Mouse (Mus musculus) layer of hippocampus, adult 2 months (tissue): ENCODE measurements around the gene Cd69. TPM values are rescaled to one million over a fixed set of nuclear protein-coding genes. Genes with fewer than 3 reads are reported as not detected.

Source experiments
- DNase-seq, 2 experiments: peaks; one replicate each; pipeline ENCODE4 v3.0.0; 2022; ENCODE audit warnings: low spot score in 2 of 2
- H3K27ac ChIP-seq: fragments of 200-600 bp; 2 replicates; pipeline ENCODE4 v1.8.1; 2022
- H3K4me3 ChIP-seq: fragments of 200-600 bp; 2 replicates; pipeline ENCODE4 v1.8.1; 2022; ENCODE audit warnings: mild to moderate bottlenecking
- CTCF ChIP-seq: fragments of 200-600 bp; conservative IDR thresholded peaks from 2 replicates; pipeline ENCODE4 v1.8.1; 2022; ENCODE audit warnings: antibody characterized with exemption, mild to moderate bottlenecking, moderate library complexity
- long read RNA-seq, 2 experiments: library from polyadenylated mRNA; stranded (forward); transcript quantifications; one replicate each; pipeline ENCODE4 v2.0.0; 2021; ENCODE audit warnings: borderline mapping rate in 2 of 2
- total RNA-seq, 2 experiments: library from RNA; stranded (reverse); gene quantifications; 2 replicates each; pipeline ENCODE4 v1.2.3; 2021

The Cd69 gene
- total RNA-seq, result not detected
- long read RNA-seq, experiment 1, result 0 reads
- long read RNA-seq, experiment 2, result 0 reads

GRCm38 (mm10) chr6:129275220-129275619 lies at the start of gene Cd69:
Cd69 (minus strand) TSS chr6:129275436.
- Histone ChIP-seq H3K27ac (no peak within 1 kb of the TSS), H3K4me3 (no peak within 1 kb of the TSS)
- DNase-seq, result no peak
- no peak for TF ChIP-seq CTCF

DNA sequence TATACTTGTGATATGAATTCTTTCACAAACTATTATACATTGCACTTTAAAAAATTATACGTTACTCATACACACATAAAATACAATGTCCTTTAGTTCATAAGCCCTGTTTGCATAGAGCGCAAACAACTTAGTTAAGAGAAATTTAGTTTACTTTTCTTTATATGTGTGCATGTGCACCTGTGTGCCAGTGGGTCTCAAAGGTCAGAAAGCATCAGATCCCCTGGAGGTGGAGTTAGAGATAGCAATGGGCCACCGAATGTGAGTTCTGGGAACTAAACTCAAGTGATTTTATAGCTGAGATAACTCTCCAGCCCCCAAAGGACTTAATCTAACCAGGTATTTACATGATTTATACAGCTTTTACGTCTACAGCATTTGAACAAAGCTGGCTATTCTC lies 44.1 kb upstream of the Cd69 start:
- no peak for TF ChIP-seq CTCF
- H3K27ac ChIP-seq, result no peak overlapping the region
- no peak for DNase-seq
- H3K4me3 ChIP-seq, result no peak overlapping the region

GRCm38 (mm10) chr6:129318395-129318794 lies 43.2 kb upstream of the Cd69 start:
- TF ChIP-seq CTCF, result no peak
- Histone ChIP-seq H3K4me3 (no peak overlapping the region), H3K27ac (no peak overlapping the region)
- DNase-seq, result no peak

DNA sequence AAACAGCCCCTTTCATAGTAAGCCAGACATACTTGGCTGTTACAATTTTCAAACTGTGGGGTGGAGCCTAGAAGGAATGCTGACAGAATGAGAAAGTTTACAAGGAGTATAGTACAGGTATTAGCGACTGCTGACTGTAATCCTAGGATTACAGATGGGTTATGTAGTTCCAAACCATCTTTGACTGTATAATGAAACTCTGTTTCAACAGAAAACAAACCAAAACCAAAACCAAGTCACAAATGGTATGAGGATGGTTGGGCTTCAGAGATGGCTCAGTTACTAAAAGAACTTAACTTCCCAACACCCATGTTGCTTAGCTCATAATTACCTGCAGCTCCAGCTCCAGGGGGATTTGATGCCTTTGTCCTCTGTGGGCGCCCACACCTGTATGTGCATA lies 41.2 kb upstream of the Cd69 start:
- H3K27ac ChIP-seq, result no peak overlapping the region
- DNase-seq, result no peak
- no peak for TF ChIP-seq CTCF
- H3K4me3 ChIP-seq, result no peak overlapping the region

DNA sequence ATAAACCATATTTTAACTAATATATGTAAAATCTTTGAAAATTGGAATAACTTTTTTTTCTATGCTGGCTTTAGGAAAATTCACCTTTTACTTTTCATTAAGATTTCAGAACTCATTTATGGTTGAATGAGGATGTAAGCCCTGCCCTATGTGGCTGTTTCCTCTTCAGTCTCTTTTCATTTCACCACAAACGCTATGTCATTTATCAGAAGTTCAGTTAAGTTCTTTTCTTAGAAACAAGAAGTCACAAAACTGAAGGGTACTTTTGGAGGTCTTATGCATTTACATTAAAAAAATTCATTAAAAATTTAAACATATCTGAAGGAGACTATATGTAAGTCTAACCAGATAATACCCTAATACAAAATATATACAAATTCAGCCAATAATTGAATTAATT lies 40.5 kb upstream of the Cd69 start:
- no peak for DNase-seq
- Histone ChIP-seq H3K27ac (no peak overlapping the region), H3K4me3 (no peak overlapping the region)
- TF ChIP-seq CTCF, result no peak

GRCm38 (mm10) chr6:129314655-129315168 lies 39.5 kb upstream of the Cd69 start:
- Histone ChIP-seq H3K27ac (no peak overlapping the region), H3K4me3 (no peak overlapping the region)
- no peak for TF ChIP-seq CTCF
- no peak for DNase-seq

DNA sequence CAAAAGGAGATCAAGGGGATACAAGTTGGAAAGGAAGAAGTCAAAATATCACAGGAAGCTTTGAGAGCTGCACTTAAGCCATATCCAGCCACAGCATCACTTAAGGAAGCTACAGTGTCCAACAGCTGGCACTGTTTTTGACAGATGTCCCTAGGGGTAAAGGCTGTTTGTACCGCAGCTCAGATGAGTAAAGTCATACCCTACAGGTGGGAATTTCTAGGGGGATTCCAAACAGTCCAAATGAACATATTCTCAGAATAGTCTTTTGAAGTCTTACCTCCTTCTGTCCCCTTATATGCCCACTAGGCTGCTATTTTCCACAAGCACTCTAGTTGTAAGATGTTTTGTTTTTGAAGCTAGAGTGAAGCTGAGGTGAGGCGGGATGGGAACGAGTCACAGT lies 37.3 kb upstream of the Cd69 start:
- TF ChIP-seq CTCF, result no peak
- Histone ChIP-seq H3K4me3 (no peak overlapping the region), H3K27ac (no peak overlapping the region)
- DNase-seq, result no peak

- DNase-seq, result no peak
- no peak for TF ChIP-seq CTCF
Observed at GRCm38 (mm10) chr6:129304180-129304579, 28.9 kb upstream of the Cd69 start.

DNA sequence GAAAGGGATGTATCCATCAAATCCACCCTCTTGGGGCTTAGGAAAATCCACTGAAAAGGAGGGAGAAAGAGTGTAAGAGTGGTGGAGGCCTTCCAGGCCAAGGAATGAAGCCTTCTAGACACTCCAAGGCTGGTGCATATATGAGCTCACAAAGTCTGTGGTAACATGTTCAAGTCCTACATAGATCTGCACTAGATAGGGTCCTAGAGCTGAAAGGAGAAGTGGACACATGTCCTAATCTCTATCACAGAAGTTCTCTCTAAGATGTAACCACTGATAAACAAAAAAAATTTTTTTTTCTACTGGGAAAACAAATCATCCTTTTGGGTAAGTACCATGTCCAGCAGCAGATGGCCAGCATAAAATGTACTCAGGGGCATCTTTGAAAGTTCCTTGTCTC lies 13.5 kb upstream of the Cd69 start:
- Histone ChIP-seq H3K27ac (no peak overlapping the region), H3K4me3 (no peak overlapping the region)
- no peak for DNase-seq
- no peak for TF ChIP-seq CTCF

More at GRCm38 (mm10) chr6:129304180-129304579, 28.9 kb upstream of the Cd69 start:
- no peak overlapping the region for H3K4me3 ChIP-seq
- H3K27ac ChIP-seq, result no peak overlapping the region

- no peak for DNase-seq
- H3K27ac ChIP-seq, result no peak overlapping the region
- no peak for TF ChIP-seq CTCF
Observed at GRCm38 (mm10) chr6:129284384-129285104, 9.3 kb upstream of the Cd69 start.

GRCm38 (mm10) chr6:129283271-129283670 lies 8.0 kb upstream of the Cd69 start:
- TF ChIP-seq CTCF, result no peak
- H3K4me3 ChIP-seq, result no peak overlapping the region
- H3K27ac ChIP-seq, result no peak overlapping the region
- no peak for DNase-seq

More at GRCm38 (mm10) chr6:129284384-129285104, 9.3 kb upstream of the Cd69 start:
- no peak overlapping the region for H3K4me3 ChIP-seq

GRCm38 (mm10) chr6:129276483-129276882 lies 1.2 kb upstream of the Cd69 start:
- DNase-seq, result no peak
- H3K4me3 ChIP-seq, result no peak overlapping the region
- no peak for TF ChIP-seq CTCF
- no peak overlapping the region for H3K27ac ChIP-seq

- no peak overlapping the region for H3K4me3 ChIP-seq
- no peak for TF ChIP-seq CTCF
- DNase-seq, result no peak
- H3K27ac ChIP-seq, result no peak overlapping the region
Observed at GRCm38 (mm10) chr6:129275624-129276203, 478 bp upstream of the Cd69 start.

DNA sequence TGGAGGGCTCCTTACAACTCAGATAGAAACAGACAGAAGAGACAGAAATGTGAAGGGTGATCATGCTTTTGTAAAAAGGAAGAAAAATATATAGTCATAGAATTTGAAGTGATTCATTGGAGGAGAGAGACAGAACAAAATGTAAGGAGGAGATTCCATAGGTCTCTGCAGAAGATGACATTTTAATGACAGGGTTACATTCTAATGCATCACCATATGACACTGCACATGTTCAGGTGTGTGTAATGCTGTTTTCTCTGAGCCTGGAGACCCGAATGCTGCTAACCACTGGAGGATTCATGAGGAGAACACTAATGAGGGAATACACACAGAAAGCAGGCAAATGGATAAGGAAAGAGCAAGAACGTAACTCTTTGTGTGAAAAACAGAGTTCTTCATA lies 760 bp downstream of the Cd69 start:
- TF ChIP-seq CTCF, result no peak
- no peak overlapping the region for H3K4me3 ChIP-seq

More for the DNA sequence above, 760 bp downstream of the Cd69 start:
- no peak for DNase-seq
- H3K27ac ChIP-seq, result no peak overlapping the region
